Mouse (Mus musculus) lung, adult 2 months (tissue): ENCODE measurements around the gene Dcun1d3. TPM values are rescaled to one million over a fixed set of nuclear protein-coding genes. Genes with fewer than 3 reads are reported as not detected.

Experiments
- DNase-seq: peaks from one replicate; pipeline ENCODE4 v3.0.0; 2022
- H3K4me1 ChIP-seq: fragments of 200-500 bp; 2 replicates; pipeline ENCODE4 v1.6.1; 2011; ENCODE audit warnings: low read length; ENCODE audit not compliant: control insufficient read depth, insufficient read depth
- H3K4me3 ChIP-seq: fragments of 200-500 bp; replicated peaks from 2 replicates; pipeline ENCODE3; 2011; ENCODE audit warnings: low read depth, mild to moderate bottlenecking, control low read depth, low read length; ENCODE audit errors: extremely low read depth
- CTCF ChIP-seq: fragments of 200-500 bp; IDR thresholded peaks from 2 replicates; pipeline ENCODE4 v1.5.1; 2011; ENCODE audit warnings: mild to moderate bottlenecking, low read length, control low read depth; ENCODE audit not compliant: insufficient read depth
- POLR2A ChIP-seq: fragments of 200-500 bp; IDR thresholded peaks from 2 replicates; pipeline ENCODE4 v1.6.1; 2011; ENCODE audit warnings: low read depth, mild to moderate bottlenecking, control low read depth, low read length, borderline replicate concordance; ENCODE audit errors: extremely low read depth
- WGBS: fragments of 180-500 bp; shearing (Covaris S2); methylation state at CpG from one replicate; pipeline ENCODE4 v1.1.7; 2018; 5-methylcytosine and 5-hydroxymethylcytosine counted together
- polyA plus RNA-seq: library from polyadenylated mRNA; depleted of rRNA; stranded (reverse); fragments of >200 nt; gene quantifications from 2 replicates; pipeline ENCODE4 v1.2.3, GENCODE M21; 2012; rRNA removed

Dcun1d3 gene
- polyA plus RNA-seq: 4.1 and 6.7 TPM in 2 replicates

GRCm38 (mm10) chr7:119895639-119896512 lies at the start of gene Dcun1d3, which contains the start of gene Lyrm1:
Gene Dcun1d3, minus strand, starts transcription at chr7:119896298.
Gene Lyrm1, plus strand, starts transcription at chr7:119895861.
- 1% methylated on average over 63 of the region's 63 CpGs for WGBS
- H3K4me1 ChIP-seq: peaks cover 11% of the 10 kb centered on the region
- peak; percentile 96 for DNase-seq
- H3K4me3 ChIP-seq: peak within 1 kb of the TSS; percentile 85
- no peak for TF ChIP-seq CTCF
- peak; percentile 84 for TF ChIP-seq POLR2A

- TF ChIP-seq POLR2A: no peak
- no peak for TF ChIP-seq CTCF
- peaks cover 5% of the 10 kb centered on the region for H3K4me1 ChIP-seq
- DNase-seq: no peak
- WGBS: 37% methylated on average over 2 of the region's 2 CpGs
- no peak overlapping the region for H3K4me3 ChIP-seq
Measured at GRCm38 (mm10) chr7:119941569-119941968, 45.5 kb upstream of the Dcun1d3 start.

- no peak for DNase-seq
- TF ChIP-seq POLR2A (no peak), CTCF (no peak)
- WGBS: 59% methylated on average over 5 of the region's 5 CpGs
- H3K4me3 ChIP-seq: no peak overlapping the region
- H3K4me1 ChIP-seq: peaks cover 5% of the 10 kb centered on the region
Measured at GRCm38 (mm10) chr7:119937036-119937435, 40.9 kb upstream of the Dcun1d3 start.

GRCm38 (mm10) chr7:119936321-119936720 lies 40.2 kb upstream of the Dcun1d3 start:
- no peak overlapping the region for H3K4me3 ChIP-seq
- TF ChIP-seq CTCF (no peak), POLR2A (no peak)
- DNase-seq: no peak
- H3K4me1 ChIP-seq: peaks cover 4% of the 10 kb centered on the region

GRCm38 (mm10) chr7:119928783-119929440 lies 32.8 kb upstream of the Dcun1d3 start:
- TF ChIP-seq POLR2A (no peak), CTCF (no peak)
- 31% methylated on average over 2 of the region's 2 CpGs for WGBS
- Histone ChIP-seq H3K4me1 (no peaks in the 10 kb centered on the region), H3K4me3 (no peak overlapping the region)
- DNase-seq: no peak

- WGBS: 68% methylated on average over 4 of the region's 4 CpGs
- TF ChIP-seq POLR2A (no peak), CTCF (no peak)
- DNase-seq: no peak
- Histone ChIP-seq H3K4me3 (no peak overlapping the region), H3K4me1 (no peaks in the 10 kb centered on the region)
Measured at GRCm38 (mm10) chr7:119921054-119921453, 25.0 kb upstream of the Dcun1d3 start.

GRCm38 (mm10) chr7:119920457-119920856 lies 24.4 kb upstream of the Dcun1d3 start:
- no peak overlapping the region for H3K4me3 ChIP-seq
- WGBS: 28% methylated on average over 2 of the region's 2 CpGs
- no peak for DNase-seq
- TF ChIP-seq POLR2A: no peak
- H3K4me1 ChIP-seq: no peaks in the 10 kb centered on the region

GRCm38 (mm10) chr7:119911727-119912126 lies 15.6 kb upstream of the Dcun1d3 start:
- Histone ChIP-seq H3K4me3 (no peak overlapping the region), H3K4me1 (no peaks in the 10 kb centered on the region)
- 71% methylated on average over 3 of the region's 3 CpGs for WGBS
- TF ChIP-seq POLR2A (no peak), CTCF (no peak)
- DNase-seq: no peak

- TF ChIP-seq POLR2A (no peak), CTCF (no peak)
- no peaks in the 10 kb centered on the region for H3K4me1 ChIP-seq
- WGBS: 87% methylated on average over 3 of the region's 3 CpGs
- no peak overlapping the region for H3K4me3 ChIP-seq
- DNase-seq: no peak
Measured at GRCm38 (mm10) chr7:119906523-119907215, 10.6 kb upstream of the Dcun1d3 start.

GRCm38 (mm10) chr7:119899386-119900057 lies 3.4 kb upstream of the Dcun1d3 start:
- DNase-seq: no peak
- TF ChIP-seq CTCF (no peak), POLR2A (no peak)
- 30% methylated on average over 3 of the region's 3 CpGs for WGBS

More at GRCm38 (mm10) chr7:119899386-119900057, 3.4 kb upstream of the Dcun1d3 start:
- Histone ChIP-seq H3K4me3 (no peak overlapping the region), H3K4me1 (peaks cover 5% of the 10 kb centered on the region)
